Mouse (Mus musculus): ENCODE results near the gene Slc7a6. TPM values are rescaled to one million over a fixed set of nuclear protein-coding genes. Genes with fewer than 3 reads are reported as not detected.
A peak's percentile ranks its signal among the peaks of the same experiment; 100 is the strongest.

The Slc7a6 gene
- polyA plus RNA-seq, 1 experiment from 2014 or later: 64.5 TPM

DNA sequence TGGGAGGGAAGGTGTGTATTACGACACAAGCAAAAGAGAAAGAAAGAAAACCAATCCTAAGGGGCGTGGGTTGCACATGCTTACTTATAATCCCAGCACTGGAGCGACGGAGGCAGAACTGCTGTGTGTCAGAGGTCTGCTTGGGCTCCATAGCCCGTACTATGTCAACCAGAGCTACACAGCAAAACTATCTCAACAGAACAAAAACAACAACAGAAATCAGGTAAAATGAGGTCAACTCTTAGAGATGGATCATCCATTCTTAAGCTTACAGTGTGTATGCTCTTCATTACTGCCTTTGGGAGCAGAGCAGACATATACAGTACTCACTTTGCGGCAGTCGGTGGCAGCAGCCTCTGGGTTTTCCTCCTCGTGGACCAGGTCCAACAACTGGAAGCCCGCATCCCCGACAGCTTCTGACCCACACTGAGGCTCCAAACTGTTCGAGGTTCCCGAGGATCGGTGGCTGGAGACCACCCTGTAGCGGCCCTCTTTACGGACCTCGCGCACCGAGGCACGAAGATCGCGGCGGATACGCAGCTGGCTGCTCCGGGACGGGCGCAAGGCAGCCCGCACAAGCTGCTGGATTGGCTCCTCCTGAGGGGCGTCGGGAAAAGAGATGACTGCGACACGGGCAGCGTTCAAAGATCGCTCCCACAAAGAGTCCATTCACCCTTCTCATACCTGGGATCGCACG lies 41.5 kb downstream of the Slc7a6 start:
- peaks cover 17% of the 10 kb centered on the region for H3K36me3 ChIP-seq (ENCODE audit: control insufficient read depth, insufficient read depth, low read length)
- H3K9me3 ChIP-seq (replicated peaks; ENCODE audit: control insufficient read depth, low read length): no peaks in the 10 kb centered on the region
- H3K4me1 ChIP-seq (ENCODE audit: control insufficient read depth, insufficient read depth, low read length): peaks cover 6% of the 10 kb centered on the region
- H3K27ac ChIP-seq (ENCODE audit: low read depth, low read length): peak overlapping the region; percentile 90
- H3K9ac ChIP-seq (ENCODE audit: low read depth, low read length): peak overlapping the region; percentile 96
- H3K27me3 ChIP-seq (ENCODE audit: control insufficient read depth, insufficient read depth, low read length): no peaks in the 10 kb centered on the region
- H3K4me2 ChIP-seq: peak overlapping the region; percentile 67
- peak overlapping the region; percentile 89 for H3K4me3 ChIP-seq (ENCODE audit: low read depth, low read length)
- WGBS (ENCODE audit: insufficient replicate concordance): 1% methylated on average over 35 of the region's 35 CpGs
- ATAC-seq (replicated peaks; ENCODE audit: insufficient number of reproducible peaks, low FRiP score, low TSS enrichment): peak; percentile 31

GRCm38 (mm10) chr8:106210821-106211345 lies 42.2 kb downstream of the Slc7a6 start, which contains the start of the genes Slc7a6os and Prmt7:
Gene Slc7a6os, minus strand, starts transcription at chr8:106210935.
Gene Prmt7, plus strand, starts transcription at chr8:106210936.
- peak; percentile 97 for ATAC-seq (replicated peaks; ENCODE audit: insufficient number of reproducible peaks, low FRiP score, low TSS enrichment)
- Histone ChIP-seq H3K9me3 (replicated peaks; ENCODE audit: control insufficient read depth, low read length) (no peaks in the 10 kb centered on the region), H3K27ac (ENCODE audit: low read depth, low read length) (peak within 1 kb of the TSS; percentile 90), H3K4me3 (ENCODE audit: low read depth, low read length) (peak within 1 kb of the TSS; percentile 89), H3K36me3 (ENCODE audit: control insufficient read depth, insufficient read depth, low read length) (peaks cover 17% of the 10 kb centered on the region), H3K4me1 (ENCODE audit: control insufficient read depth, insufficient read depth, low read length) (peaks cover 6% of the 10 kb centered on the region), H3K9ac (ENCODE audit: low read depth, low read length) (peak within 1 kb of the TSS; percentile 96), H3K27me3 (ENCODE audit: control insufficient read depth, insufficient read depth, low read length) (no peaks in the 10 kb centered on the region), H3K4me2 (peak within 1 kb of the TSS; percentile 67)
- under 1% methylated on average over 52 of the region's 52 CpGs for WGBS (ENCODE audit: insufficient replicate concordance)

DNA sequence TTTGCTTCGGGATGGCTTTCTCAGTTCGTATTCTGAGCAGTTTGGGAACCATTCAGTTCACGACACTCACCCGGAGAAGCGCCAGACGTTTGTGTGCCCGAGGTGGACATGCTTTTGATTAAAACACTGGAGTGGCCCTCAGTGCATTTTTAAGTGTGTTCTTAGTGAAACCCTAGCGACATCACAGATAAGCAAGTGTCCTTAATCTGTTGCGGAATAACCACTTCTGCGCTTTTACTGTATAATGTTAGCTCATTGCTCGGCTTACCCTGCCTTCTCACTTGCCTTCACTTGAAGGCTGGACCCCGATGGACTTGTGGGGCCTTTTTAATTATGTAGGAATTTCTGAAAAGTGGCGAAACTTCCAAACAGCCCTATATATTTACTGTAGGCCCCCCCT lies 42.8 kb downstream of the Slc7a6 start:
- Histone ChIP-seq H3K36me3 (ENCODE audit: control insufficient read depth, insufficient read depth, low read length) (peaks cover 19% of the 10 kb centered on the region), H3K9me3 (replicated peaks; ENCODE audit: control insufficient read depth, low read length) (no peaks in the 10 kb centered on the region), H3K9ac (ENCODE audit: low read depth, low read length) (peak overlapping the region; percentile 96), H3K4me2 (peak overlapping the region; percentile 67), H3K27me3 (ENCODE audit: control insufficient read depth, insufficient read depth, low read length) (no peaks in the 10 kb centered on the region), H3K27ac (ENCODE audit: low read depth, low read length) (peak overlapping the region; percentile 90), H3K4me3 (ENCODE audit: low read depth, low read length) (peak overlapping the region; percentile 89), H3K4me1 (ENCODE audit: control insufficient read depth, insufficient read depth, low read length) (peaks cover 6% of the 10 kb centered on the region)
- WGBS (ENCODE audit: insufficient replicate concordance): 5% methylated on average over 13 of the region's 13 CpGs
- ATAC-seq (replicated peaks; ENCODE audit: insufficient number of reproducible peaks, low FRiP score, low TSS enrichment): no peak

DNA sequence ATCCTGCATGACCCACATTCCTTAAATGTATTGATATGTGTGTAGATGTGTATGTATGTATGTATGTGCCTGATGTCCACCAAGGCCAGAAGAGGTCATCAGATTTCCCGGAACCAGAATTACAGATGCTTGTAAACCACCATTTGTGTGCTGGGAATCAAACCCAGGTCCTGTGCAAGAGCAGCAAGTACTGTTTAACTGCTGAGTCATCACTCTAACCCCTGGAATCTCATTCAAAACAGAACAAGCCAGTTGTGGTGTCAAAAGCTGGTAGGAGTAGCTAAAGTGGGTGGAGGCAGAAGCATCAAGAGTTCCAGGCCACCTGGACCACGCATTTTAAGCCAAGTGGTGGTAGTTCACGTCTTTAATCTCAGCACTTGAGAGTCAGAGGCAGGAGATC lies 45.3 kb downstream of the Slc7a6 start:
- no peak overlapping the region for H3K4me3 ChIP-seq (ENCODE audit: low read depth, low read length)
- peaks cover 6% of the 10 kb centered on the region for H3K4me1 ChIP-seq (ENCODE audit: control insufficient read depth, insufficient read depth, low read length)
- H3K9me3 ChIP-seq (replicated peaks; ENCODE audit: control insufficient read depth, low read length): no peaks in the 10 kb centered on the region
- no peaks in the 10 kb centered on the region for H3K27me3 ChIP-seq (ENCODE audit: control insufficient read depth, insufficient read depth, low read length)
- 88% methylated on average over 3 of the region's 3 CpGs for WGBS (ENCODE audit: insufficient replicate concordance)
- H3K27ac ChIP-seq (ENCODE audit: low read depth, low read length): no peak overlapping the region
- ATAC-seq (replicated peaks; ENCODE audit: insufficient number of reproducible peaks, low FRiP score, low TSS enrichment): no peak
- H3K9ac ChIP-seq (ENCODE audit: low read depth, low read length): no peak overlapping the region
- H3K36me3 ChIP-seq (ENCODE audit: control insufficient read depth, insufficient read depth, low read length): peaks cover 21% of the 10 kb centered on the region
- H3K4me2 ChIP-seq: no peak overlapping the region

DNA sequence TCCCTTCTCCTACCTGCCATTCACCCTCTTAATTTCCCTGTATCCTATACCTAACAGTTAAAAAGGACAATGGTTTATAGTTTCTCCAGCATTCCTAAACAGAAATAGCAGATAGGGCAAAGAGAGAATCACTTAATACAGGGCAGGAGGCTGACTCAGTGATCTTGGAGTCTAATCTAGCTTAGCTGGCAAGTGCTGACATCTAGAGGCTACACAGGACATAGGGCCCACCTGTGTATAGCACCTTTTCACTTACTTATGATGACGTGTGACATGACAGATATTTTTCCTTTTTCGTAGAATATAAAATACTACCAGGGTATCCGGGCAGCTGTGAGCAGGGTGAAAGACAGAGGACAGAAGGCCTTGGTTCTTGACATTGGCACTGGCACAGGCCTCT lies 51.0 kb downstream of the Slc7a6 start:
- Histone ChIP-seq H3K9me3 (replicated peaks; ENCODE audit: control insufficient read depth, low read length) (no peaks in the 10 kb centered on the region), H3K4me3 (ENCODE audit: low read depth, low read length) (no peak overlapping the region), H3K27me3 (ENCODE audit: control insufficient read depth, insufficient read depth, low read length) (no peaks in the 10 kb centered on the region), H3K27ac (ENCODE audit: low read depth, low read length) (no peak overlapping the region), H3K4me2 (no peak overlapping the region), H3K36me3 (ENCODE audit: control insufficient read depth, insufficient read depth, low read length) (peaks cover 16% of the 10 kb centered on the region; the same call in 1 of the 2 replicates), H3K9ac (ENCODE audit: low read depth, low read length) (no peak overlapping the region), H3K4me1 (ENCODE audit: control insufficient read depth, insufficient read depth, low read length) (no peaks in the 10 kb centered on the region)
- 75% methylated on average over 3 of the region's 3 CpGs for WGBS (ENCODE audit: insufficient replicate concordance)
- no peak for ATAC-seq (replicated peaks; ENCODE audit: insufficient number of reproducible peaks, low FRiP score, low TSS enrichment)

GRCm38 (mm10) chr8:106226589-106226988 lies 57.9 kb downstream of the Slc7a6 start:
- Histone ChIP-seq H3K9ac (ENCODE audit: low read depth, low read length) (no peak overlapping the region), H3K27me3 (ENCODE audit: control insufficient read depth, insufficient read depth, low read length) (no peaks in the 10 kb centered on the region), H3K9me3 (replicated peaks; ENCODE audit: control insufficient read depth, low read length) (no peaks in the 10 kb centered on the region), H3K4me1 (ENCODE audit: control insufficient read depth, insufficient read depth, low read length) (no peaks in the 10 kb centered on the region), H3K36me3 (ENCODE audit: control insufficient read depth, insufficient read depth, low read length) (peaks cover 20% of the 10 kb centered on the region), H3K4me3 (ENCODE audit: low read depth, low read length) (no peak overlapping the region), H3K4me2 (no peak overlapping the region), H3K27ac (ENCODE audit: low read depth, low read length) (no peak overlapping the region)
- 46% methylated on average over 9 of the region's 9 CpGs for WGBS (ENCODE audit: insufficient replicate concordance)
- no peak for ATAC-seq (replicated peaks; ENCODE audit: insufficient number of reproducible peaks, low FRiP score, low TSS enrichment)

GRCm38 (mm10) chr8:106231536-106231935 lies 62.9 kb downstream of the Slc7a6 start:
- Histone ChIP-seq H3K4me1 (ENCODE audit: control insufficient read depth, insufficient read depth, low read length) (no peaks in the 10 kb centered on the region), H3K4me2 (no peak overlapping the region), H3K27me3 (ENCODE audit: control insufficient read depth, insufficient read depth, low read length) (no peaks in the 10 kb centered on the region), H3K36me3 (ENCODE audit: control insufficient read depth, insufficient read depth, low read length) (peaks cover 28% of the 10 kb centered on the region), H3K4me3 (ENCODE audit: low read depth, low read length) (no peak overlapping the region), H3K9me3 (replicated peaks; ENCODE audit: control insufficient read depth, low read length) (no peaks in the 10 kb centered on the region), H3K27ac (ENCODE audit: low read depth, low read length) (no peak overlapping the region), H3K9ac (ENCODE audit: low read depth, low read length) (no peak overlapping the region)
- no peak for ATAC-seq (replicated peaks; ENCODE audit: insufficient number of reproducible peaks, low FRiP score, low TSS enrichment)
- WGBS (ENCODE audit: insufficient replicate concordance): 90% methylated on average over 7 of the region's 7 CpGs

GRCm38 (mm10) chr8:106232751-106233150 lies 64.1 kb downstream of the Slc7a6 start:
- Histone ChIP-seq H3K27ac (ENCODE audit: low read depth, low read length) (no peak overlapping the region), H3K4me1 (ENCODE audit: control insufficient read depth, insufficient read depth, low read length) (no peaks in the 10 kb centered on the region), H3K4me3 (ENCODE audit: low read depth, low read length) (no peak overlapping the region), H3K9ac (ENCODE audit: low read depth, low read length) (no peak overlapping the region), H3K9me3 (replicated peaks; ENCODE audit: control insufficient read depth, low read length) (no peaks in the 10 kb centered on the region), H3K27me3 (ENCODE audit: control insufficient read depth, insufficient read depth, low read length) (no peaks in the 10 kb centered on the region), H3K4me2 (no peak overlapping the region), H3K36me3 (ENCODE audit: control insufficient read depth, insufficient read depth, low read length) (peaks cover 30% of the 10 kb centered on the region)
- 77% methylated on average over 3 of the region's 3 CpGs for WGBS (ENCODE audit: insufficient replicate concordance)
- no peak for ATAC-seq (replicated peaks; ENCODE audit: insufficient number of reproducible peaks, low FRiP score, low TSS enrichment)

All from heart, embryonic 11.5 days (tissue).